Mouse (Mus musculus): ENCODE measurements at regions not wholly inside any gene's neighbourhood (a gene's known extent, or its start where the extent isn't known, plus 50 kb on each side); places are given as distances from the start of the nearest gene placed in this dataset.

- no peak for ATAC-seq (ENCODE audit: low FRiP score)
- no peak overlapping the region for H3K4me3 ChIP-seq (replicated peaks)
These were observed 243.8 kb downstream of the Pik3r1 start for GRCm38 (mm10) chr13:101524223-101524622.

DNA sequence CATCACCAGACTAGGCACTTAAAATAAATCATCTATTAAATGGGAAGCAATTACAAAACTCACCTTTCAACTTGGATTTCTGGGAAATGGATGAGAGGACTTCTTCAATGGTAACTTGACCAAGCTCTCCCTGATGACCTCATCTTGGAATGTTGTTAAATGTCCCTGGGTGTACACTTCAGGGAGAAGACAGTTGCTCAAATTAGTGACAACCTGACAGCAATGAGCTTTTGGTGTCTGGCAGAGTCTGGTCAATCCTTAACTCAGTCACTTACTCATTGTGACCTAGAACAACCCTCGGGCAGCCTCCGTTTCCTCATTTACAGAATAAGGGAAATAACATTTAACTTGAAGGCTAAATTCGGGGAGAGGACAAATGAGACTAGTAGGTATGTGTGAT is 244.5 kb downstream of the Pik3r1 start:
- Histone ChIP-seq H3K27ac (no peak overlapping the region), H3K4me2 (no peak overlapping the region), H3K4me1 (no peaks in the 10 kb centered on the region), H3K4me3 (replicated peaks) (no peak overlapping the region), H3K27me3 (no peaks in the 10 kb centered on the region), H3K9me3 (no peaks in the 10 kb centered on the region), H3K36me3 (replicated peaks) (no peaks in the 10 kb centered on the region), H3K9ac (no peak overlapping the region)
- WGBS, result 91% methylated on average over 3 of the region's 3 CpGs
- ATAC-seq (ENCODE audit: low FRiP score), result no peak

More at GRCm38 (mm10) chr13:101524223-101524622, 243.8 kb downstream of the Pik3r1 start:
- H3K4me1 ChIP-seq, result no peaks in the 10 kb centered on the region
- H3K36me3 ChIP-seq (replicated peaks), result no peaks in the 10 kb centered on the region
- no peak overlapping the region for H3K4me2 ChIP-seq
- no peaks in the 10 kb centered on the region for H3K9me3 ChIP-seq
- H3K27me3 ChIP-seq, result no peaks in the 10 kb centered on the region
- WGBS, result 91% methylated on average over 3 of the region's 3 CpGs
- H3K27ac ChIP-seq, result no peak overlapping the region
- H3K9ac ChIP-seq, result no peak overlapping the region

DNA sequence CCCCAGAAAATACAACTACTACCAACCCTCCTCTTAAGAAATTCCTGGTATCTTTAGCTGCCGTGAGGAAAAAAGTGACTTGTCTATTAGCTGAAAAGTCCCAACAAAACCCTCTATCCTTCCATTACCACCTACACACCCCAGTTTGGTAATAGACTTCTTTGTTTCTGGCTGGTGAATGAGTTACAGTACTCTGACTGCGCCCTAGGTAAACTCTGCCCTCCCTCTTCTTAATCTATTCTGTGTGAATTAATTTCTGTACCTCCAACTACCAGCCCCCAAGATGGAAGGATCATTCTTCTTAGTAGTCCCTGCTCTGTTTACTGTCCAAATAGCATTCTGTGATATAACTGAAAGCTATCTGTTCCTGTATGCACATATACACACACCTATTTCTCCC is 245.4 kb downstream of the Pik3r1 start:
- H3K27ac ChIP-seq, result no peak overlapping the region
- no peak for ATAC-seq (ENCODE audit: low FRiP score)
- no peaks in the 10 kb centered on the region for H3K4me1 ChIP-seq
- WGBS, result 95% methylated on average over 2 of the region's 2 CpGs
- no peak overlapping the region for H3K4me3 ChIP-seq (replicated peaks)
- no peaks in the 10 kb centered on the region for H3K36me3 ChIP-seq (replicated peaks)
- no peak overlapping the region for H3K4me2 ChIP-seq
- no peaks in the 10 kb centered on the region for H3K9me3 ChIP-seq
- H3K9ac ChIP-seq, result no peak overlapping the region
- H3K27me3 ChIP-seq, result no peaks in the 10 kb centered on the region

GRCm38 (mm10) chr13:101513354-101513753 is 254.7 kb downstream of the Pik3r1 start:
- Histone ChIP-seq H3K27ac (no peak overlapping the region), H3K4me3 (replicated peaks) (no peak overlapping the region), H3K4me1 (no peaks in the 10 kb centered on the region), H3K36me3 (replicated peaks) (no peaks in the 10 kb centered on the region), H3K9ac (no peak overlapping the region), H3K9me3 (no peaks in the 10 kb centered on the region), H3K27me3 (no peaks in the 10 kb centered on the region), H3K4me2 (no peak overlapping the region)
- no peak for ATAC-seq (ENCODE audit: low FRiP score)
- 75% methylated on average over 3 of the region's 3 CpGs for WGBS

- WGBS, result 71% methylated on average over 1 of the region's 1 CpGs
These were observed 258.1 kb downstream of the Pik3r1 start for GRCm38 (mm10) chr13:101509946-101510345.

GRCm38 (mm10) chr13:101508331-101508730 is 259.7 kb downstream of the Pik3r1 start:
- H3K27me3 ChIP-seq, result no peaks in the 10 kb centered on the region
- no peak overlapping the region for H3K9ac ChIP-seq
- no peak overlapping the region for H3K27ac ChIP-seq
- H3K4me3 ChIP-seq (replicated peaks), result no peak overlapping the region
- no peaks in the 10 kb centered on the region for H3K4me1 ChIP-seq
- H3K4me2 ChIP-seq, result no peak overlapping the region
- H3K36me3 ChIP-seq (replicated peaks), result no peaks in the 10 kb centered on the region
- no peaks in the 10 kb centered on the region for H3K9me3 ChIP-seq
- ATAC-seq (ENCODE audit: low FRiP score), result no peak

More at GRCm38 (mm10) chr13:101509946-101510345, 258.1 kb downstream of the Pik3r1 start:
- Histone ChIP-seq H3K27me3 (no peaks in the 10 kb centered on the region), H3K9me3 (no peaks in the 10 kb centered on the region), H3K27ac (no peak overlapping the region), H3K4me3 (replicated peaks) (no peak overlapping the region), H3K4me2 (no peak overlapping the region), H3K4me1 (no peaks in the 10 kb centered on the region), H3K9ac (no peak overlapping the region), H3K36me3 (replicated peaks) (no peaks in the 10 kb centered on the region)
- no peak for ATAC-seq (ENCODE audit: low FRiP score)

DNA sequence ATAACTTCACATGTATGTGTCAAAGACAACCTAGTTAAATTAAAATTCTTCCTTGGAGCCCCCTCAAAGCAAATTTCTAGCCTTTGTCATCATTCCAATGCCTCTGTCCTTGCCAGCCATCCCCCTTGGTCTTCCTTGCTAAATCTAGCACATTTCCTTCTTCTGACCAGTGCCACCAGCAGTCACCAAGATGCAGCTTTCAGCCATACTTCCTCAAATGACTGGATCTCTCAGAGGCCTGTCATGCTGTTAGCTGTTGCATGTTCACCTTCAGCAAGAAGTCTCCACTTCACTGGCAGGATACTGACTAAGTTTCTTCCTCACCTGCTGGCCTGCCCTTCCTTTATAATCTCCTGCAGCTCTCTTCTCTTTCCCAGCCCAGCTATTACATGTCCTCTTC is 261.3 kb downstream of the Pik3r1 start:
- Histone ChIP-seq H3K36me3 (replicated peaks) (no peaks in the 10 kb centered on the region), H3K4me1 (no peaks in the 10 kb centered on the region), H3K27me3 (no peaks in the 10 kb centered on the region), H3K4me3 (replicated peaks) (no peak overlapping the region), H3K9ac (no peak overlapping the region), H3K27ac (no peak overlapping the region), H3K9me3 (no peaks in the 10 kb centered on the region), H3K4me2 (no peak overlapping the region)
- ATAC-seq (ENCODE audit: low FRiP score), result no peak

DNA sequence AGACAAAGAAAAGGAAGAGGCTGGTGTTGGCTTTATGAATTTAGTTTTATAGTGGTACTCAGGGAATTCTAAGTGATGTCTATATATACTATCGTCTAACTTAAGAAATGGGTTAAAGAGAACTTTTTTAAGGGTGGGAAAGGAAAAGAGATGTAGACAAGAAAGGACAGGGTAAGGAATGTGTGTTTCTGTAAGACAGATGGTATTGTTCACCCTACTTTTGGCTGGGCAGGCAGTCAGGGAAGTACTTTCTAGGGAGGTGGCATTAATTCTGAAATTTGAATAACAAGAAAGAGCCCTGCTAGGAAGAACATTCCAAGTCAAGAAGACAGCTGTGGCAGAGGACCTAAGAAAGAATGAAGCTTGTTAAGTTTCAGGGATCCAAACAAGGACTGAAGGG is 263.0 kb downstream of the Pik3r1 start:
- Histone ChIP-seq H3K4me3 (replicated peaks) (no peak overlapping the region), H3K27ac (no peak overlapping the region), H3K4me1 (no peaks in the 10 kb centered on the region), H3K4me2 (no peak overlapping the region), H3K36me3 (replicated peaks) (no peaks in the 10 kb centered on the region), H3K9me3 (no peaks in the 10 kb centered on the region), H3K27me3 (no peaks in the 10 kb centered on the region), H3K9ac (no peak overlapping the region)
- ATAC-seq (ENCODE audit: low FRiP score), result no peak
- WGBS, result 86% methylated on average over 1 of the region's 1 CpGs

DNA sequence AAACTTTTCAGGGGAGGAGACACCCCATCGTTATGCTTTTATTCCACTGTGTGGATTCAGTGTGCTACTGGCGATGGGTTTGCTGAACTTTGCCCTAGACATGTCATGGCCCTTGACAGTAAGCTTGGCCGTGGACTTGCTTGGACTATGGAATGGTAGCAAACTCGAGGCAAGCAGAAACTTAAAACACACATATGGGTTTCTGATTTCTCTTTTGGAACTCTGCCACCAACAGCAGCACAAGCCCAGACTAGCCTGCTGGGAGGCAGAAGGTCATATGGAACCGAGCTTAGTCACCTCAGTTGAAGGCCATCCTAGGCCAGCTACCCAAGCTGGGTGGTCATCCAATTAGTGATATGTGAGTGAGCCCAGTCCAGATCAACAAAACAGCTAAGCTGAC is 263.8 kb downstream of the Pik3r1 start:
- H3K4me2 ChIP-seq, result no peak overlapping the region
- H3K27ac ChIP-seq, result no peak overlapping the region
- WGBS, result 74% methylated on average over 5 of the region's 5 CpGs
- no peak overlapping the region for H3K4me3 ChIP-seq (replicated peaks)
- ATAC-seq (ENCODE audit: low FRiP score), result no peak
- H3K4me1 ChIP-seq, result no peaks in the 10 kb centered on the region
- no peaks in the 10 kb centered on the region for H3K36me3 ChIP-seq (replicated peaks)
- H3K27me3 ChIP-seq, result no peaks in the 10 kb centered on the region
- no peaks in the 10 kb centered on the region for H3K9me3 ChIP-seq
- H3K9ac ChIP-seq, result no peak overlapping the region

GRCm38 (mm10) chr13:101501845-101502284 is 266.2 kb downstream of the Pik3r1 start:
- Histone ChIP-seq H3K27ac (no peak overlapping the region), H3K4me3 (replicated peaks) (no peak overlapping the region), H3K36me3 (replicated peaks) (no peaks in the 10 kb centered on the region), H3K9ac (no peak overlapping the region), H3K4me2 (no peak overlapping the region), H3K4me1 (no peaks in the 10 kb centered on the region), H3K27me3 (no peaks in the 10 kb centered on the region), H3K9me3 (no peaks in the 10 kb centered on the region)
- WGBS, result 85% methylated on average over 5 of the region's 5 CpGs
- ATAC-seq (ENCODE audit: low FRiP score), result no peak

GRCm38 (mm10) chr13:101501061-101501460 is 267.0 kb downstream of the Pik3r1 start:
- H3K27ac ChIP-seq, result no peak overlapping the region
- no peak for ATAC-seq (ENCODE audit: low FRiP score)
- no peaks in the 10 kb centered on the region for H3K36me3 ChIP-seq (replicated peaks)
- H3K9me3 ChIP-seq, result no peaks in the 10 kb centered on the region
- 95% methylated on average over 3 of the region's 3 CpGs for WGBS
- H3K4me3 ChIP-seq (replicated peaks), result no peak overlapping the region
- H3K4me2 ChIP-seq, result no peak overlapping the region
- no peaks in the 10 kb centered on the region for H3K27me3 ChIP-seq
- no peak overlapping the region for H3K9ac ChIP-seq
- H3K4me1 ChIP-seq, result no peaks in the 10 kb centered on the region

- 31% methylated on average over 3 of the region's 3 CpGs for WGBS
These were observed 276.2 kb downstream of the Pik3r1 start for GRCm38 (mm10) chr13:101491835-101492234.

GRCm38 (mm10) chr13:101490961-101491360 is 277.1 kb downstream of the Pik3r1 start:
- Histone ChIP-seq H3K4me2 (no peak overlapping the region), H3K9me3 (no peaks in the 10 kb centered on the region), H3K9ac (no peak overlapping the region), H3K27ac (no peak overlapping the region), H3K36me3 (replicated peaks) (no peaks in the 10 kb centered on the region), H3K4me1 (peaks cover 7% of the 10 kb centered on the region), H3K27me3 (no peaks in the 10 kb centered on the region), H3K4me3 (replicated peaks) (no peak overlapping the region)
- WGBS, result 89% methylated on average over 5 of the region's 5 CpGs
- ATAC-seq (ENCODE audit: low FRiP score), result no peak

More at GRCm38 (mm10) chr13:101491835-101492234, 276.2 kb downstream of the Pik3r1 start:
- H3K9ac ChIP-seq, result no peak overlapping the region
- H3K36me3 ChIP-seq (replicated peaks), result no peaks in the 10 kb centered on the region
- ATAC-seq (ENCODE audit: low FRiP score), result peak; percentile 41; the same call in 1 of the 2 replicates
- H3K9me3 ChIP-seq, result no peaks in the 10 kb centered on the region
- H3K27ac ChIP-seq, result no peak overlapping the region
- H3K4me2 ChIP-seq, result no peak overlapping the region
- peaks cover 7% of the 10 kb centered on the region for H3K4me1 ChIP-seq
- no peaks in the 10 kb centered on the region for H3K27me3 ChIP-seq
- no peak overlapping the region for H3K4me3 ChIP-seq (replicated peaks)

GRCm38 (mm10) chr13:101487621-101488020 is 280.4 kb downstream of the Pik3r1 start:
- H3K9me3 ChIP-seq, result no peaks in the 10 kb centered on the region
- 82% methylated on average over 2 of the region's 2 CpGs for WGBS
- no peak overlapping the region for H3K4me2 ChIP-seq
- H3K9ac ChIP-seq, result no peak overlapping the region
- ATAC-seq (ENCODE audit: low FRiP score), result no peak
- no peaks in the 10 kb centered on the region for H3K36me3 ChIP-seq (replicated peaks)
- no peaks in the 10 kb centered on the region for H3K27me3 ChIP-seq
- no peak overlapping the region for H3K27ac ChIP-seq
- H3K4me3 ChIP-seq (replicated peaks), result no peak overlapping the region
- H3K4me1 ChIP-seq, result peaks cover 7% of the 10 kb centered on the region

Measured in forebrain, embryonic 12.5 days (tissue).